ENCODE assay signal across 9 mouse cellular contexts in the genomic region with DNA sequence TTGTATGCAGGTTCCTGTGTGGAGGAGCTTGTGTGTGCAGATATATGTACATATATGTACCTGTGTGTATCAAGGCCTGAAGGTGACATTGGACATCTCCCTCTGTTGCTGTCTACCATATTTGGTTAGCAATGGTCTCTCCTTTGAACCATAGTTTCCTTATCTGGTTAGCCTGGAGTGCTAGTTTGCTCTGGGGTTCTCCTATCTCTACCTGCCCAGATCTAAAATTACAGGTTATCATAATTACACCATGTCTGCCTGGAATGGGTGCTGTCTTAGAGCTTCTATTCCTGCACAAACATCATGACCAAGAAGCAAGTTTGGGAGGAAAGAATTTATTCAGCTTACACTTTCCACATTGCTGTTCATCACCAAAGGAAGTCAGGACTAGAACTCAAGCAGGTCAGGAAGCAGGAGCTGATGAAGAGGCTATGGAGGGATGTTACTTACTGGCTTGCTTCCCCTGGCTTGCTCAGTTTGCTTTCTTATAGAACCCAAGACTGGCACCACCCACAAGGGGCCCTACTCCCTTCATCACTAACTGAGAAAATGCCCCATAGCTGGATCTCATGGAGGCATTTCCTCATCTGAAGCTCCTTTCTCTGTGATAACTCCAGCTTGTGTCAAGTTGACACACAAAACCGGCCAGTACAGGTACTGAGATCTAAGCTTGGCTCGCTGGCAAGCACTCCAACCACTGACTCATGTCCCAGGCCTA. TPM values are rescaled to one million over a fixed set of nuclear protein-coding genes. Genes with fewer than 3 reads are reported as not detected.
"Had no signal": no experiment of that assay in that cellular context is flagged by ENCODE, and none has a peak within 500 bp of the region (broad histone marks: within the 10 kb centered on the region; RNA-seq: fewer than 3 reads in every experiment).

No protein-coding gene starts in this region.

RNA-seq across cellular contexts. Expression of a gene that starts 58.0 kb away (rescaled TPM):
- total RNA-seq: layer of hippocampus, adult 18-20 months; layer of hippocampus, postnatal 36 days; left cerebral cortex, adult 8-10 months; left cerebral cortex, postnatal 25 days; midbrain, postnatal 0 days had no signal
- polyA plus RNA-seq: limb, embryonic 15.5 days; midbrain, postnatal 0 days; neural tube, embryonic 14.5 days; spleen, adult 2 months; stomach, embryonic 16.5 days had no signal
